Mouse (Mus musculus): ENCODE data around the gene Tmem161a.

GRCm38 (mm10) chr8:70215092-70215491 lies 42.9 kb downstream of the Tmem161a start:
- no peak for TF ChIP-seq POLR2A (IDR thresholded peaks at IDR 0.05; ENCODE audit: borderline replicate concordance, control insufficient read depth, low read depth, low read length)
- TF ChIP-seq CTCF (IDR thresholded peaks at IDR 0.05; ENCODE audit: control insufficient read depth, insufficient read depth, low read length) = no peak

Data from bone marrow, adult 2 months (tissue).